In genomic region chr3:131208265-131208891, GRCm38 (mm10) we compare ENCODE assay signal across 11 mouse cellular contexts.
DNase-seq lines count a peak whose midpoint lies in the region; ATAC-seq and TF ChIP-seq lines count a peak whose summit lies in the region.
"Had no signal": no experiment of that assay in that cellular context is flagged by ENCODE, and none has a peak within 500 bp of the region (broad histone marks: within the 10 kb centered on the region; RNA-seq: fewer than 3 reads in every experiment).

No protein-coding gene starts in this region.

- no peaks in the 10 kb centered on the region for H3K9me3 ChIP-seq in midbrain, embryonic 10.5 days (replicated peaks)
- H3K9me3 ChIP-seq in midbrain, postnatal 0 days (ENCODE audit: low read length), result no peaks in the 10 kb centered on the region
- H3K9me3 ChIP-seq in midbrain, embryonic 13.5 days, result no peaks in the 10 kb centered on the region
- H3K9me3 ChIP-seq: kidney, embryonic 15.5 days had no signal

- DNase-seq in midbrain, embryonic 10.5 days (ENCODE audit: low spot score), result no peak
- no peak for DNase-seq in midbrain, postnatal 0 days (ENCODE audit: low spot score)
- peak; percentile 56 for DNase-seq in c-Kit-positive CD71-negative TER-119-negative erythroid progenitor cells, embryonic 14.5 days (ENCODE audit: low read depth)
- peak; percentile 82 to 84 for DNase-seq in thymus, postnatal 10 days (ENCODE audit: low spot score in 2 of 2)
- no peak for DNase-seq in adipocyte (ENCODE audit: low spot score)
- no peak for DNase-seq in testis, postnatal 10 days (ENCODE audit: low spot score)
- no peak for DNase-seq in left cerebral cortex, postnatal 14 days (ENCODE audit: low spot score in 2 of 2)
- DNase-seq: gastrocnemius, postnatal 14 days; lung, embryonic 14.5 days had no signal

- H3K4me2 ChIP-seq in midbrain, postnatal 0 days (ENCODE audit: low read depth, low read length, poor library complexity, severe bottlenecking), result no peak overlapping the region
- no peak overlapping the region for H3K4me2 ChIP-seq in midbrain, embryonic 13.5 days (replicated peaks)
- H3K4me2 ChIP-seq: kidney, embryonic 15.5 days; lung, embryonic 14.5 days had no signal

- peak overlapping the region; percentile 47; the same call in 1 of the 2 replicates for H3K27ac ChIP-seq in midbrain, embryonic 10.5 days (replicated peaks)
- H3K27ac ChIP-seq in midbrain, postnatal 0 days (ENCODE audit: low read depth, low read length), result no peak overlapping the region
- no peak overlapping the region for H3K27ac ChIP-seq in midbrain, embryonic 13.5 days
- H3K27ac ChIP-seq: kidney, embryonic 15.5 days had no signal

- WGBS in midbrain, embryonic 10.5 days, result 67% methylated on average over 13 of the region's 13 CpGs
- 62% methylated on average over 13 of the region's 13 CpGs for WGBS in midbrain, postnatal 0 days
- WGBS in midbrain, embryonic 13.5 days, result 57% methylated on average over 13 of the region's 13 CpGs

- no peaks in the 10 kb centered on the region for H3K27me3 ChIP-seq in midbrain, embryonic 10.5 days (ENCODE audit: low read depth, poor library complexity, severe bottlenecking)
- H3K27me3 ChIP-seq in midbrain, postnatal 0 days (ENCODE audit: insufficient read depth, low read length), result no peaks in the 10 kb centered on the region
- H3K27me3 ChIP-seq in midbrain, embryonic 13.5 days, result no peaks in the 10 kb centered on the region
- H3K27me3 ChIP-seq: kidney, embryonic 15.5 days had no signal

- H3K4me3 ChIP-seq in midbrain, embryonic 10.5 days, result no peak overlapping the region
- H3K4me3 ChIP-seq in midbrain, postnatal 0 days (ENCODE audit: low read depth, low read length), result no peak overlapping the region
- H3K4me3 ChIP-seq in midbrain, embryonic 13.5 days (replicated peaks), result no peak overlapping the region
- H3K4me3 ChIP-seq: kidney, embryonic 15.5 days had no signal

- TF ChIP-seq CTCF in midbrain, postnatal 0 days (IDR thresholded peaks at IDR 0.05), result no peak

- H3K4me1 ChIP-seq in midbrain, embryonic 10.5 days, result peaks cover 14% of the 10 kb centered on the region
- no peaks in the 10 kb centered on the region for H3K4me1 ChIP-seq in midbrain, postnatal 0 days (ENCODE audit: insufficient read depth, low read length)
- 0 out of 2 replicates have a peak, but pooled peaks cover 8% of the 10 kb centered on the region for H3K4me1 ChIP-seq in midbrain, embryonic 13.5 days (replicated peaks)
- H3K4me1 ChIP-seq: kidney, embryonic 15.5 days had no signal

- peaks cover 62% of the 10 kb centered on the region for H3K36me3 ChIP-seq in midbrain, embryonic 10.5 days
- no peaks in the 10 kb centered on the region for H3K36me3 ChIP-seq in midbrain, postnatal 0 days (ENCODE audit: insufficient read depth, low read length)
- H3K36me3 ChIP-seq in midbrain, embryonic 13.5 days, result peaks cover 16% of the 10 kb centered on the region

- H3K9ac ChIP-seq in midbrain, postnatal 0 days (replicated peaks; ENCODE audit: low read length, poor library complexity, severe bottlenecking), result no peak overlapping the region
- H3K9ac ChIP-seq in midbrain, embryonic 13.5 days (replicated peaks), result no peak overlapping the region
- H3K9ac ChIP-seq: kidney, embryonic 15.5 days; lung, embryonic 14.5 days had no signal

- ATAC-seq in midbrain, postnatal 0 days (ENCODE audit: low FRiP score), result no peak
- peak; percentile 48; the same call in 1 of the 2 replicates for ATAC-seq in midbrain, embryonic 13.5 days

- intact Hi-C loops in left cerebral cortex, postnatal 14 days (cut with DNase I), result no loop called here

Comparison
In these comparisons a context has a peak if more than half of its experiments do, and no peak if none do; other contexts are left out.
1. DNase-seq: peak in c-Kit-positive CD71-negative TER-119-negative erythroid progenitor cells, embryonic 14.5 days (single experiment) and thymus, postnatal 10 days (2 of 2); none in midbrain, embryonic 10.5 days (single experiment), midbrain, postnatal 0 days (single experiment), adipocyte (single experiment), testis, postnatal 10 days (single experiment) and left cerebral cortex, postnatal 14 days (0 of 2).